Mouse (Mus musculus): ENCODE results near the gene Gm13288. TPM values are rescaled to one million over a fixed set of nuclear protein-coding genes. Genes with fewer than 3 reads are reported as not detected.
"Not testable (repeated sequence)": the region's sequence is repeated elsewhere in the genome, so short reads cannot be mapped to it uniquely, and the experiment has no call there.

Gm13288 gene
- total RNA-seq, 1 experiment = not detected

- in situ Hi-C loops (cut with MboI; ENCODE audit: low sequenced_read_pairs in 2 of 2, unreplicated experiment in 2 of 2); H3K9me3 ChIP-seq (ENCODE audit: control insufficient read depth, insufficient read depth, low read depth, low read length); H3K27ac ChIP-seq (ENCODE audit: insufficient read depth, low read depth, low read length, poor library complexity, severe bottlenecking); H3K9ac ChIP-seq (ENCODE audit: insufficient read depth, low read depth, low read length, poor library complexity, severe bottlenecking); H3K4me1 ChIP-seq (ENCODE audit: control insufficient read depth in 2 of 2, insufficient read depth in 2 of 2, low read length in 2 of 2, poor library complexity in 1 of 2); DNase-seq (ENCODE audit: low read depth, low spot score); H3K36me3 ChIP-seq (ENCODE audit: control insufficient read depth, insufficient read depth, low read length, poor library complexity, severe bottlenecking): not testable (repeated sequence)
- peak overlapping the region in 1 of 2 experiments; percentile 34; a peak in 1 of 4 replicates for H3K4me3 ChIP-seq (ENCODE audit: insufficient read depth in 1 of 2, low read depth in 1 of 2, low read length in 2 of 2, poor library complexity in 1 of 2, severe bottlenecking in 1 of 2)
Measured at GRCm38 (mm10) chr4:88763384-88764018, 41.8 kb upstream of the Gm13288 start.

GRCm38 (mm10) chr4:88773534-88773933, 31.8 kb upstream of the Gm13288 start, which contains the start of gene Gm13290:
Gene Gm13290 (plus strand): TSS chr4:88773834.
- H3K9me3 ChIP-seq (ENCODE audit: control insufficient read depth, insufficient read depth, low read depth, low read length); H3K36me3 ChIP-seq (ENCODE audit: control insufficient read depth, insufficient read depth, low read length, poor library complexity, severe bottlenecking); H3K4me1 ChIP-seq (ENCODE audit: control insufficient read depth in 2 of 2, insufficient read depth in 2 of 2, low read length in 2 of 2, poor library complexity in 1 of 2); in situ Hi-C loops (cut with MboI; ENCODE audit: low sequenced_read_pairs in 2 of 2, unreplicated experiment in 2 of 2); H3K27ac ChIP-seq (ENCODE audit: insufficient read depth, low read depth, low read length, poor library complexity, severe bottlenecking); H3K4me3 ChIP-seq (ENCODE audit: insufficient read depth in 1 of 2, low read depth in 1 of 2, low read length in 2 of 2, poor library complexity in 1 of 2, severe bottlenecking in 1 of 2); DNase-seq (ENCODE audit: low read depth, low spot score); H3K9ac ChIP-seq (ENCODE audit: insufficient read depth, low read depth, low read length, poor library complexity, severe bottlenecking): not testable (repeated sequence)

GRCm38 (mm10) chr4:88776622-88777021, 28.7 kb upstream of the Gm13288 start, which contains the start of gene Gm13289:
Gene Gm13289 (plus strand): TSS chr4:88776922.
- in situ Hi-C loops (cut with MboI; ENCODE audit: low sequenced_read_pairs in 2 of 2, unreplicated experiment in 2 of 2) = not testable (repeated sequence)

GRCm38 (mm10) chr4:88779550-88779949, 25.8 kb upstream of the Gm13288 start, which contains the start of gene Gm13272:
Gene Gm13272 (plus strand): TSS chr4:88779850.
- H3K36me3 ChIP-seq (ENCODE audit: control insufficient read depth, insufficient read depth, low read length, poor library complexity, severe bottlenecking); H3K9ac ChIP-seq (ENCODE audit: insufficient read depth, low read depth, low read length, poor library complexity, severe bottlenecking); H3K9me3 ChIP-seq (ENCODE audit: control insufficient read depth, insufficient read depth, low read depth, low read length); H3K27ac ChIP-seq (ENCODE audit: insufficient read depth, low read depth, low read length, poor library complexity, severe bottlenecking); in situ Hi-C loops (cut with MboI; ENCODE audit: low sequenced_read_pairs in 2 of 2, unreplicated experiment in 2 of 2); H3K4me3 ChIP-seq (ENCODE audit: insufficient read depth in 1 of 2, low read depth in 1 of 2, low read length in 2 of 2, poor library complexity in 1 of 2, severe bottlenecking in 1 of 2); DNase-seq (ENCODE audit: low read depth, low spot score); H3K4me1 ChIP-seq (ENCODE audit: control insufficient read depth in 2 of 2, insufficient read depth in 2 of 2, low read length in 2 of 2, poor library complexity in 1 of 2): not testable (repeated sequence)

More at GRCm38 (mm10) chr4:88776622-88777021, 28.7 kb upstream of the Gm13288 start, which contains the start of gene Gm13289:
- not testable (repeated sequence) for H3K9ac ChIP-seq (ENCODE audit: insufficient read depth, low read depth, low read length, poor library complexity, severe bottlenecking); H3K36me3 ChIP-seq (ENCODE audit: control insufficient read depth, insufficient read depth, low read length, poor library complexity, severe bottlenecking); H3K4me1 ChIP-seq (ENCODE audit: control insufficient read depth in 2 of 2, insufficient read depth in 2 of 2, low read length in 2 of 2, poor library complexity in 1 of 2); H3K27ac ChIP-seq (ENCODE audit: insufficient read depth, low read depth, low read length, poor library complexity, severe bottlenecking); H3K4me3 ChIP-seq (ENCODE audit: insufficient read depth in 1 of 2, low read depth in 1 of 2, low read length in 2 of 2, poor library complexity in 1 of 2, severe bottlenecking in 1 of 2); H3K9me3 ChIP-seq (ENCODE audit: control insufficient read depth, insufficient read depth, low read depth, low read length); DNase-seq (ENCODE audit: low read depth, low spot score)

GRCm38 (mm10) chr4:88780320-88780719, 25.0 kb upstream of the Gm13288 start:
- H3K4me1 ChIP-seq (ENCODE audit: control insufficient read depth in 2 of 2, insufficient read depth in 2 of 2, low read length in 2 of 2, poor library complexity in 1 of 2); H3K27ac ChIP-seq (ENCODE audit: insufficient read depth, low read depth, low read length, poor library complexity, severe bottlenecking); in situ Hi-C loops (cut with MboI; ENCODE audit: low sequenced_read_pairs in 2 of 2, unreplicated experiment in 2 of 2): not testable (repeated sequence)

GRCm38 (mm10) chr4:88781831-88782230, 23.5 kb upstream of the Gm13288 start, which contains the start of gene Ifnz:
Gene Ifnz (plus strand): TSS chr4:88782131.
- H3K4me3 ChIP-seq (ENCODE audit: insufficient read depth in 1 of 2, low read depth in 1 of 2, low read length in 2 of 2, poor library complexity in 1 of 2, severe bottlenecking in 1 of 2); H3K4me1 ChIP-seq (ENCODE audit: control insufficient read depth in 2 of 2, insufficient read depth in 2 of 2, low read length in 2 of 2, poor library complexity in 1 of 2); H3K36me3 ChIP-seq (ENCODE audit: control insufficient read depth, insufficient read depth, low read length, poor library complexity, severe bottlenecking); H3K9ac ChIP-seq (ENCODE audit: insufficient read depth, low read depth, low read length, poor library complexity, severe bottlenecking); DNase-seq (ENCODE audit: low read depth, low spot score); H3K9me3 ChIP-seq (ENCODE audit: control insufficient read depth, insufficient read depth, low read depth, low read length); H3K27ac ChIP-seq (ENCODE audit: insufficient read depth, low read depth, low read length, poor library complexity, severe bottlenecking); in situ Hi-C loops (cut with MboI; ENCODE audit: low sequenced_read_pairs in 2 of 2, unreplicated experiment in 2 of 2): not testable (repeated sequence)

More at GRCm38 (mm10) chr4:88780320-88780719, 25.0 kb upstream of the Gm13288 start:
- H3K9ac ChIP-seq (ENCODE audit: insufficient read depth, low read depth, low read length, poor library complexity, severe bottlenecking); DNase-seq (ENCODE audit: low read depth, low spot score); H3K36me3 ChIP-seq (ENCODE audit: control insufficient read depth, insufficient read depth, low read length, poor library complexity, severe bottlenecking); H3K9me3 ChIP-seq (ENCODE audit: control insufficient read depth, insufficient read depth, low read depth, low read length); H3K4me3 ChIP-seq (ENCODE audit: insufficient read depth in 1 of 2, low read depth in 1 of 2, low read length in 2 of 2, poor library complexity in 1 of 2, severe bottlenecking in 1 of 2): not testable (repeated sequence)

GRCm38 (mm10) chr4:88782335-88782734, 23.0 kb upstream of the Gm13288 start:
- H3K9ac ChIP-seq (ENCODE audit: insufficient read depth, low read depth, low read length, poor library complexity, severe bottlenecking); H3K4me3 ChIP-seq (ENCODE audit: insufficient read depth in 1 of 2, low read depth in 1 of 2, low read length in 2 of 2, poor library complexity in 1 of 2, severe bottlenecking in 1 of 2); DNase-seq (ENCODE audit: low read depth, low spot score); H3K27ac ChIP-seq (ENCODE audit: insufficient read depth, low read depth, low read length, poor library complexity, severe bottlenecking); H3K4me1 ChIP-seq (ENCODE audit: control insufficient read depth in 2 of 2, insufficient read depth in 2 of 2, low read length in 2 of 2, poor library complexity in 1 of 2); H3K9me3 ChIP-seq (ENCODE audit: control insufficient read depth, insufficient read depth, low read depth, low read length); in situ Hi-C loops (cut with MboI; ENCODE audit: low sequenced_read_pairs in 2 of 2, unreplicated experiment in 2 of 2); H3K36me3 ChIP-seq (ENCODE audit: control insufficient read depth, insufficient read depth, low read length, poor library complexity, severe bottlenecking): not testable (repeated sequence)

GRCm38 (mm10) chr4:88785409-88785808, 19.9 kb upstream of the Gm13288 start, which contains the start of gene Gm13276:
Gene Gm13276 (plus strand): TSS chr4:88785709.
- H3K9me3 ChIP-seq (ENCODE audit: control insufficient read depth, insufficient read depth, low read depth, low read length); DNase-seq (ENCODE audit: low read depth, low spot score); H3K4me3 ChIP-seq (ENCODE audit: insufficient read depth in 1 of 2, low read depth in 1 of 2, low read length in 2 of 2, poor library complexity in 1 of 2, severe bottlenecking in 1 of 2); H3K36me3 ChIP-seq (ENCODE audit: control insufficient read depth, insufficient read depth, low read length, poor library complexity, severe bottlenecking); H3K4me1 ChIP-seq (ENCODE audit: control insufficient read depth in 2 of 2, insufficient read depth in 2 of 2, low read length in 2 of 2, poor library complexity in 1 of 2); H3K9ac ChIP-seq (ENCODE audit: insufficient read depth, low read depth, low read length, poor library complexity, severe bottlenecking); in situ Hi-C loops (cut with MboI; ENCODE audit: low sequenced_read_pairs in 2 of 2, unreplicated experiment in 2 of 2); H3K27ac ChIP-seq (ENCODE audit: insufficient read depth, low read depth, low read length, poor library complexity, severe bottlenecking): not testable (repeated sequence)
